Mouse (Mus musculus) neural tube, embryonic 15.5 days (tissue): ENCODE measurements around the gene Car7. TPM values are rescaled to one million over a fixed set of nuclear protein-coding genes. Genes with fewer than 3 reads are reported as not detected.

Source experiments
- ATAC-seq: fragments of 200-750 bp; cut with Nextera tagmentation; 2 replicates; pipeline ENCODE4 v1.8.0; 2017; ENCODE audit warnings: mild to moderate bottlenecking, moderate TSS enrichment, moderate library complexity; ENCODE audit not compliant: low FRiP score
- H3K27ac ChIP-seq: fragments of 300-500 bp; sonication (generic); replicated peaks from 2 replicates; pipeline ENCODE4 v1.5.1; 2015; ENCODE audit warnings: mild to moderate bottlenecking, inconsistent platforms
- H3K27me3 ChIP-seq: fragments of 300-500 bp; sonication (generic); replicated peaks from 2 replicates; pipeline ENCODE4 v1.6.1; 2015; ENCODE audit warnings: inconsistent platforms
- H3K36me3 ChIP-seq: fragments of 300-500 bp; sonication (generic); 2 replicates; pipeline ENCODE4 v1.6.1; 2015; ENCODE audit warnings: inconsistent platforms
- H3K4me1 ChIP-seq: fragments of 300-500 bp; sonication (generic); 2 replicates; pipeline ENCODE4 v1.6.1; 2015; ENCODE audit warnings: inconsistent platforms
- H3K4me2 ChIP-seq: fragments of 300-500 bp; sonication (generic); 2 replicates; pipeline ENCODE4 v1.6.1; 2015; ENCODE audit warnings: inconsistent platforms, mild to moderate bottlenecking, moderate library complexity
- H3K4me3 ChIP-seq: fragments of 300-500 bp; sonication (generic); replicated peaks from 2 replicates; pipeline ENCODE4 v1.5.1; 2015; ENCODE audit warnings: mild to moderate bottlenecking, inconsistent platforms
- H3K9ac ChIP-seq: fragments of 300-500 bp; sonication (generic); replicated peaks from 2 replicates; pipeline ENCODE4 v1.6.1; 2015; ENCODE audit warnings: mild to moderate bottlenecking, inconsistent platforms
- H3K9me3 ChIP-seq: fragments of 300-500 bp; sonication (generic); replicated peaks from 2 replicates; pipeline ENCODE4 v1.6.1; 2016; ENCODE audit warnings: inconsistent platforms
- WGBS: fragments of 180-500 bp; shearing (Covaris S2); methylation state at CpG from one replicate; pipeline ENCODE4 v1.1.7; 2015; ENCODE audit warnings: mixed read lengths; 5-methylcytosine and 5-hydroxymethylcytosine counted together
- polyA plus RNA-seq: library from polyadenylated mRNA; unstranded; fragments of >200 nt; fragmentation: Nextera tagmentation; extraction: Ambion mirVana; gene quantifications from 2 replicates; pipeline ENCODE4 v1.2.1, GENCODE M21; 2015

Car7 gene
- polyA plus RNA-seq: 3.0 and 3.3 TPM in 2 replicates

- Histone ChIP-seq H3K4me3 (peak within 1 kb of the TSS; percentile 98), H3K9ac (peak within 1 kb of the TSS; percentile 98), H3K4me1 (peaks cover 27% of the 10 kb centered on the region), H3K36me3 (peaks cover 11% of the 10 kb centered on the region), H3K27ac (peak within 1 kb of the TSS; percentile 89), H3K27me3 (peaks cover 10% of the 10 kb centered on the region), H3K9me3 (no peaks in the 10 kb centered on the region), H3K4me2 (peak within 1 kb of the TSS; percentile 73)
- WGBS: under 1% methylated on average over 65 of the region's 70 CpGs
- ATAC-seq: peak; percentile 97
These were observed at the start of gene Car7, which contains the start of gene Nae1 for GRCm38 (mm10) chr8:104533971-104534778. Car7 (plus strand) TSS chr8:104534689. Nae1 (minus strand) TSS chr8:104534637.

GRCm38 (mm10) chr8:104509061-104510006, 25.2 kb upstream of the Car7 start, which contains the start of gene Terb1:
Terb1 (minus strand) TSS chr8:104509910.
- peak within 1 kb of the TSS; percentile 75 for H3K9ac ChIP-seq
- no peaks in the 10 kb centered on the region for H3K27me3 ChIP-seq
- H3K4me1 ChIP-seq: peaks cover 7% of the 10 kb centered on the region; the same call in 1 of the 2 replicates
- peak; percentile 91 for ATAC-seq
- no peaks in the 10 kb centered on the region for H3K9me3 ChIP-seq
- peak within 1 kb of the TSS; percentile 100 for H3K4me2 ChIP-seq
- peaks cover 13% of the 10 kb centered on the region for H3K36me3 ChIP-seq
- 1% methylated on average over 63 of the region's 64 CpGs for WGBS
- H3K4me3 ChIP-seq: peak within 1 kb of the TSS; percentile 60
- H3K27ac ChIP-seq: peak within 1 kb of the TSS; percentile 46

GRCm38 (mm10) chr8:104510134-104510533, 24.4 kb upstream of the Car7 start:
- no peaks in the 10 kb centered on the region for H3K9me3 ChIP-seq
- H3K27ac ChIP-seq: no peak overlapping the region
- H3K36me3 ChIP-seq: peaks cover 21% of the 10 kb centered on the region
- H3K9ac ChIP-seq: no peak overlapping the region
- WGBS: 77% methylated on average over 3 of the region's 3 CpGs
- H3K4me2 ChIP-seq: peak overlapping the region; percentile 100
- peak overlapping the region; percentile 60 for H3K4me3 ChIP-seq
- peaks cover 7% of the 10 kb centered on the region; the same call in 1 of the 2 replicates for H3K4me1 ChIP-seq
- peak; percentile 18; the same call in 1 of the 2 replicates for ATAC-seq
- no peaks in the 10 kb centered on the region for H3K27me3 ChIP-seq

- Histone ChIP-seq H3K36me3 (peaks cover 58% of the 10 kb centered on the region), H3K4me1 (no peaks in the 10 kb centered on the region), H3K27me3 (no peaks in the 10 kb centered on the region), H3K9ac (no peak overlapping the region), H3K4me2 (no peak overlapping the region), H3K9me3 (no peaks in the 10 kb centered on the region), H3K27ac (no peak overlapping the region), H3K4me3 (no peak overlapping the region)
- no peak for ATAC-seq
- WGBS: 93% methylated on average over 5 of the region's 5 CpGs
These were observed 16.6 kb upstream of the Car7 start for GRCm38 (mm10) chr8:104517872-104518271.

GRCm38 (mm10) chr8:104529671-104530070, 4.8 kb upstream of the Car7 start:
- no peak for ATAC-seq
- 90% methylated on average over 6 of the region's 6 CpGs for WGBS
- peaks cover 32% of the 10 kb centered on the region for H3K36me3 ChIP-seq
- H3K4me1 ChIP-seq: peaks cover 17% of the 10 kb centered on the region
- H3K9ac ChIP-seq: no peak overlapping the region
- H3K27ac ChIP-seq: no peak overlapping the region
- no peak overlapping the region for H3K4me2 ChIP-seq
- H3K9me3 ChIP-seq: no peaks in the 10 kb centered on the region
- no peaks in the 10 kb centered on the region for H3K27me3 ChIP-seq
- H3K4me3 ChIP-seq: no peak overlapping the region

GRCm38 (mm10) chr8:104533551-104533950, 938 bp upstream of the Car7 start:
- H3K4me1 ChIP-seq: peaks cover 27% of the 10 kb centered on the region
- H3K36me3 ChIP-seq: peaks cover 12% of the 10 kb centered on the region
- H3K4me2 ChIP-seq: peak overlapping the region; percentile 73
- peak overlapping the region; percentile 98 for H3K9ac ChIP-seq
- WGBS: 22% methylated on average over 7 of the region's 7 CpGs
- no peak; the same call in 1 of the 2 replicates for ATAC-seq
- H3K27me3 ChIP-seq: peaks cover 4% of the 10 kb centered on the region; the same call in 1 of the 2 replicates
- no peak overlapping the region for H3K27ac ChIP-seq
- H3K4me3 ChIP-seq: peak overlapping the region; percentile 98
- no peaks in the 10 kb centered on the region for H3K9me3 ChIP-seq

GRCm38 (mm10) chr8:104534779-104535141, 271 bp downstream of the Car7 start:
- 9% methylated on average over 9 of the region's 9 CpGs for whole genome bisulfite sequencing
- Histone ChIP-seq H3K4me2 (peak overlapping the region; percentile 73), H3K4me3 (peak overlapping the region; percentile 98), H3K9me3 (no peaks in the 10 kb centered on the region), H3K9ac (peak overlapping the region; percentile 42), H3K4me1 (peaks cover 27% of the 10 kb centered on the region), H3K27ac (peak overlapping the region; percentile 64), H3K36me3 (peaks cover 5% of the 10 kb centered on the region), H3K27me3 (peaks cover 16% of the 10 kb centered on the region)
- peak; percentile 65 for ATAC-seq

- Histone ChIP-seq H3K9me3 (no peaks in the 10 kb centered on the region), H3K27ac (no peak overlapping the region), H3K4me2 (peak overlapping the region; percentile 73), H3K36me3 (no peaks in the 10 kb centered on the region; the same call in 1 of the 2 replicates), H3K9ac (no peak overlapping the region), H3K27me3 (peaks cover 22% of the 10 kb centered on the region), H3K4me1 (peaks cover 28% of the 10 kb centered on the region), H3K4me3 (peak overlapping the region; percentile 98; the same call in 1 of the 2 replicates)
- ATAC-seq: no peak
- 40% methylated on average over 7 of the region's 7 CpGs for WGBS
These were observed 889 bp downstream of the Car7 start for GRCm38 (mm10) chr8:104535378-104535777.

- Histone ChIP-seq H3K36me3 (no peaks in the 10 kb centered on the region), H3K9me3 (no peaks in the 10 kb centered on the region), H3K4me2 (no peak overlapping the region), H3K27ac (no peak overlapping the region), H3K4me1 (peaks cover 35% of the 10 kb centered on the region), H3K9ac (no peak overlapping the region), H3K4me3 (no peak overlapping the region), H3K27me3 (peaks cover 29% of the 10 kb centered on the region)
- ATAC-seq: no peak
- WGBS: 85% methylated on average over 4 of the region's 4 CpGs
These were observed 1.5 kb downstream of the Car7 start for GRCm38 (mm10) chr8:104536028-104536427.

GRCm38 (mm10) chr8:104538896-104539295, 4.4 kb downstream of the Car7 start:
- no peak overlapping the region for H3K4me2 ChIP-seq
- H3K27me3 ChIP-seq: peaks cover 57% of the 10 kb centered on the region
- no peaks in the 10 kb centered on the region for H3K9me3 ChIP-seq
- no peak overlapping the region for H3K4me3 ChIP-seq
- no peak overlapping the region for H3K9ac ChIP-seq
- no peak for ATAC-seq
- H3K36me3 ChIP-seq: no peaks in the 10 kb centered on the region
- H3K4me1 ChIP-seq: peaks cover 28% of the 10 kb centered on the region
- 91% methylated on average over 4 of the region's 4 CpGs for WGBS
- no peak overlapping the region for H3K27ac ChIP-seq

- 92% methylated on average over 2 of the region's 2 CpGs for WGBS
- Histone ChIP-seq H3K27me3 (peaks cover 63% of the 10 kb centered on the region), H3K4me2 (no peak overlapping the region), H3K4me3 (no peak overlapping the region), H3K36me3 (no peaks in the 10 kb centered on the region), H3K4me1 (peaks cover 28% of the 10 kb centered on the region), H3K27ac (no peak overlapping the region), H3K9ac (no peak overlapping the region), H3K9me3 (no peaks in the 10 kb centered on the region)
- ATAC-seq: no peak
These were observed 5.1 kb downstream of the Car7 start for GRCm38 (mm10) chr8:104539566-104539965.
